Mouse (Mus musculus) right cerebral cortex, postnatal 14 days (tissue): ENCODE data around the gene Olfr1242.

Source experiments
- DNase-seq: peaks from one replicate; pipeline ENCODE4 v3.0.0; 2022

Olfr1242 gene

DNA sequence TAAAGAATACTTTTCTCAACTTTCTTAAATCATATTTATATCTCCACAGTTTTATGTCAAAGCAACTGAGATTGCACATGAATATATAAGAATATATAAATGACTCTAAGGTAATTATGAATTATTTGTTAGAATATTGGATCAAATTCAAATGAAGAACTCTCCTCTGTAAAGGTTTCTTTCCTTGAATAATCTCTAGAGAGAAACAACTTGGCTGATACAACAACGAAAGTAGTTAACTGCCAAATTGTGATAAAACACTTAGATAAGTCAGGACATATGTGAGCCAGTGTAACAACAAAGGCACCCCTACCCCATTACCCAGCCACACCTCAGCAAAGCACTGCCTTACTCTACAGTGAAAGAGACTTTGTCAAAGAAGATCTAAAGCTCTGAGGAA is at the start of gene Olfr1242:
Gene Olfr1242 (minus strand): TSS at position 101 of the 400 bp plus-strand sequence.
- no peak for DNase-seq

DNA sequence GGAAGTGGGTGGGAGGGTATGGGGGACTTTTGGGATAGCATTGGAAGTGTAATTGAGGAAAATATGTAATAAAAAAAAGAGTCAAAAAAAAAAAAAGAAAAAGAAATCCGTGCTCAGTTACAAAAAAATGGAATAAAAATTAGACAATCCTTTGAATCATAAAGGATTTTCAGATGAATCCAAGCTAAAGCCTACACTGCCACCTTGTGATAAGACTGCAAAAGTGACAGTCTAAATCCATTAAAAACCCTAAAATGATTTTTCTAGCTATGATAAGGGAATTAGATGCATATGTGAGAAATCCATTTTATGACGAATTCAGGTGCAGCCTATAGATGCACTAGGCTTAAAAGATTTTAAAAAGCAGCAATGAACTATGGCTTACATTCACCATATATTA is 46.4 kb upstream of the Olfr1242 start:
- no peak for DNase-seq

DNA sequence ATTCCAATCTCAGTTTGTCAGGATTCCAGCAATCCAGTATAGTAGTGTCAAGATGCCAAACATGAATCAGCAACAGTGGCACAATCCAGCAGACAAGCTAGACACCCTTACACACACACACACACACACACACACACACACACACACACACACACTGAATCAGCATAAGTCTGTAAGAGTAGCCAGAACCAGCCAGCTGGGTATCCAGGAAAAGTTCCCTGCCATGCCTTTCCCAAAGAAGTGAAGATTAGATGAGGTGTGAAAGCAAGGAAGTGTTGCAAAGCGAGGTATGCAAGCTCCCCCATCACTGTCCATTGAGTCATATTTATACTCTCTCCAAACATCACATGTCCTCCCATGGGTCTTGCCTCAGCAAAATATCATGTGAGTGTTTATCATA is 41.8 kb upstream of the Olfr1242 start:
- DNase-seq, result no peak

DNA sequence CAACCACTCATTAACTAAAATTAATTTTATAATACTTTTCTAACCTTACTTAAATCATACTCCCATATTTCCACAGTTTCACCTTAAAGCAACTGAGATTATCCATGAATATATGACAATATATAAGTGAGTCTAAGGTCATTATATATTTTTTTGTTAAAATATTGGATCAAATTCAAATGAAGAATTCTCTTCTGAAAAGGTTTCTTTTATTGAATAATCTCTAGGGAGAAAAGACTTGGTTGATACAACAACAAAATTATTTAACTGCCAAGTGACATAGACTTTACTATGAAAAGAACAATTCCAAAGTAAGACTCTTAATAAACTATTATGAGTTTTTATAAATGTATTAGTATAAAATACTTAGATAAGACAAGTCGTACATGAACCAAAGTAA is 33.3 kb upstream of the Olfr1242 start, which contains the start of gene Olfr1243:
Gene Olfr1243 (minus strand): TSS at position 101 of the 400 bp plus-strand sequence.
- no peak for DNase-seq

DNA sequence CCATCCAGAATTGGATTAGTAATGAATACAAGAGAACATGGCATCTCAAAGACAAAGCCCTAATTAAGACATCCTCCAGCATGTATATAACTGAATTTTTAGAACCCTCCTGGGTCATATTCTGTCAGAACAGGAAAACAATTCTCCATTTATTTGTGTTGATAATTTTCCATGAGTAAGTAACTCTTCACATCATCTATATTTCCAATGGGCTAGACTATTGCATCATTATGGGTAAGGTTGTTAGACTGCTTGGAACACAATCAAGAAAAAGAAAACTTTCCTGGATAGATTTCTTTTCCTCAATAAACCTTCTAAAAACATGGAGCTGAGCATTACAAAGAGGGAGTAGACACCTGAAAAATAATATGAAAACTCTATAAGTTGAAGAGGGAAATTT is 11.1 kb downstream of the Olfr1242 start, which contains the start of gene Olfr1241:
Gene Olfr1241 (minus strand): TSS at position 101 of the 400 bp plus-strand sequence.
- no peak for DNase-seq

DNA sequence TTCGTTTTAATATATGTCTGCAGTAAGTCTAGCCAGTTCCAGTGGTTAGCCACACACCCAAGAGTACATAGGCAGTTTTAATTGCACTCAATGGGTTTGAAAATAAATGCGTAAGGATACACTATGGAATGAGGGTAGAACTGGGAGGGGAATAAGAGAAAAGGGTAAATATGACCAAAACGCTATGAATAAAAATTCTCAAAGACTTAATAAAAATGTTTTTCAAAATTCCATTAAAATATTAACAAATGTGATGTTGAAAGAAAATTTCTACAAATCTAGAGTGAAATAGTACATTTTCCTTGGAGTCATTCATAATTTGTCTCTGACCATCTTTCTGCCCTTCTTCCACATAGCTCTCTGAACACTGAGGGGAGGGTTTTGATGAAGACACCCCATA is 55.2 kb downstream of the Olfr1242 start, which contains the start of gene Olfr1240:
Gene Olfr1240 (minus strand): TSS at position 101 of the 400 bp plus-strand sequence.
- no peak for DNase-seq
